Mouse (Mus musculus): ENCODE results near the gene Coq8b. TPM values are rescaled to one million over a fixed set of nuclear protein-coding genes. Genes with fewer than 3 reads are reported as not detected.

The Coq8b gene
- polyA plus RNA-seq, 1 experiment from 2014 or later = 19.7 TPM

DNA sequence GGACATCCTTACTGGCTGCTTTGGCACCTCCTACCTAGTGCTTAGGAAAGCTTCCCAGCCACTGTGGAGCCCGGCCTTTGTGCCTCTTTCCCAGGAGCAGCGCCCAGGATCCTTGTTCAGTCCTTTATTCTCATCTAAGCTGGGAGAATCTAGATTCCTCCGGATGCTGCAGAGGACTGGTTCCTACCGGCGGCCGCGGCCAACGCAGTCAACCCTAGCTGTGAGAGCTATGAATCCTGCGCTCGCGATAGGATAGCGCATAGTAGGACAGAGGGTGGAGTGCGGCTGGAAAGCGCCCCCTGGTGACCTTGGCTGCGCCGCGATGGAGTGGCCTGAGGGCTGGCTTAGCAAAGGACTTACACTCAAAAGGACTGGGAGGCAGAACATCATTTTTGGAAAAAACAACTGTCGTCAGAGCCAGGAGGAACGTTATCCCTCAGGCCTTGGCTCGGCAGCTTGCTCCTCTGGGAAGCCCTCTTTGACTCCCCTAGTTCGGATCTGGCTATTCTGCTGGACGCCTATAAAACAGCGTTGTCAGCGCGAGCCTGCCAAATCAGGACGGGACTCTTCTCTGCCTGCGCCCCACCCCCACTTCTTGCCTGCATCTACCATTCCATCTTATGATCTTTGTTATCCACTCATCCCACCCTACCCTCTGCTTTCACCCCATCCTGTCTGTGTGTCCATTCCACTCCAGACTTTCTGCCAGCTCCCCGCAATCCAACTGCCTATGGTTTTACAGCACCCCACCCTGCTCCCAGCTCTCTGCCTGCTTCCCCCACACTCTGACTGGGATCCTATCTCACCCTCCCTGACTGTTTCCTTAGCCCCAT, 52.3 kb downstream of the Coq8b start:
- peaks cover 8% of the 10 kb centered on the region for H3K36me3 ChIP-seq (ENCODE audit: control insufficient read depth, insufficient read depth, low read length)
- no peak overlapping the region for H3K4me3 ChIP-seq (ENCODE audit: low read depth, low read length)
- no peak overlapping the region for H3K27ac ChIP-seq (ENCODE audit: low read length)
- WGBS = 2% methylated on average over 28 of the region's 28 CpGs
- H3K4me1 ChIP-seq (ENCODE audit: control insufficient read depth, insufficient read depth, low read length) = no peaks in the 10 kb centered on the region
- H3K9me3 ChIP-seq (ENCODE audit: control insufficient read depth, low read depth, low read length) = peaks cover 2% of the 10 kb centered on the region; the same call in 1 of the 2 replicates
- H3K27me3 ChIP-seq (ENCODE audit: control insufficient read depth, insufficient read depth, low read length) = no peaks in the 10 kb centered on the region
- peak overlapping the region; percentile 16; the same call in 1 of the 2 replicates for H3K4me2 ChIP-seq (replicated peaks; ENCODE audit: low read depth, low read length)
- ATAC-seq (ENCODE audit: insufficient number of reproducible peaks, insufficient read depth, low FRiP score, low read depth) = peak; percentile 47; the same call in 1 of the 2 replicates
- H3K9ac ChIP-seq (replicated peaks; ENCODE audit: low read depth, low read length) = no peak overlapping the region

DNA sequence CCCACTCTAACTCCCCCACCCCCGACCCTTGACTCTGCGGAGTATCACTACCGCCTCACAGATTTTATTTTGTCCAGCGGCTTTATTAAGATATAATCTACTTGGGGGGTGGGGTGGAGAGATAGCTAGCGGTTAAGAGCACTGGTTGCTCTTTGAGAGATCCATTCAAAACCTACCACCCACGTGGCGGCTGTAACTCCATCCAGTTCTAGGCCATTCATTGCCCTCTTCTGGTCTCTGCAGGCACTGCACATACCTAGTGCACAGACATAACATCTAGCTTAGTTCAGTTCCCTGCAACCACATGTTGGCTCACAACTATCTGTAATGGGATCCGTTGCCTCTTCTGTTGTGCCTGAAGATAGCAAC, 52.9 kb downstream of the Coq8b start:
- Histone ChIP-seq H3K4me1 (ENCODE audit: control insufficient read depth, insufficient read depth, low read length) (no peaks in the 10 kb centered on the region), H3K9me3 (ENCODE audit: control insufficient read depth, low read depth, low read length) (peaks cover 2% of the 10 kb centered on the region; the same call in 1 of the 2 replicates), H3K27ac (ENCODE audit: low read length) (no peak overlapping the region), H3K9ac (replicated peaks; ENCODE audit: low read depth, low read length) (no peak overlapping the region), H3K27me3 (ENCODE audit: control insufficient read depth, insufficient read depth, low read length) (no peaks in the 10 kb centered on the region), H3K4me3 (ENCODE audit: low read depth, low read length) (no peak overlapping the region), H3K36me3 (ENCODE audit: control insufficient read depth, insufficient read depth, low read length) (peaks cover 4% of the 10 kb centered on the region), H3K4me2 (replicated peaks; ENCODE audit: low read depth, low read length) (peak overlapping the region; percentile 16; the same call in 1 of the 2 replicates)
- ATAC-seq (ENCODE audit: insufficient number of reproducible peaks, insufficient read depth, low FRiP score, low read depth) = peak; percentile 59; the same call in 1 of the 2 replicates
- WGBS = 5% methylated on average over 8 of the region's 8 CpGs

DNA sequence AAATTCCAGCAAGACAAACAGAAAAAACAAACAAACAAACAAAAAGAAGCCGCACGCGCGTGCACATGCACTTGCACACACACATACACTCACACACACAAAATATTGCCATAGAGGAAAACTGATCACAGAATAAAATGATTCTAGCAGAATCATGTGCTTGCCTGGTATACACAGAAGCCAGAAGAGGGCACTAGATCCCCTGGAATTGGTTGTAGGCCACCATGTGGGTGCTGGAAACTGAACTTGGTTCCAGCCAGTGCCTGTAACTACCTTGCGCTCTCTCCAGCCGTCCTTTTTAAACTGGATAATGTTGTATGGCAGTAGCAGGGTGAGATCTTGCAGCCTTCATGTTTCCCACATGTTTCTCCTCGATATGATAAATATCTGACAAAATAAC, 55.9 kb downstream of the Coq8b start:
- no peak overlapping the region for H3K9ac ChIP-seq (replicated peaks; ENCODE audit: low read depth, low read length)
- no peaks in the 10 kb centered on the region for H3K36me3 ChIP-seq (ENCODE audit: control insufficient read depth, insufficient read depth, low read length)
- H3K27ac ChIP-seq (ENCODE audit: low read length) = no peak overlapping the region
- H3K27me3 ChIP-seq (ENCODE audit: control insufficient read depth, insufficient read depth, low read length) = no peaks in the 10 kb centered on the region
- peaks cover 5% of the 10 kb centered on the region; the same call in 1 of the 2 replicates for H3K4me1 ChIP-seq (ENCODE audit: control insufficient read depth, insufficient read depth, low read length)
- H3K4me3 ChIP-seq (ENCODE audit: low read depth, low read length) = no peak overlapping the region
- no peak for ATAC-seq (ENCODE audit: insufficient number of reproducible peaks, insufficient read depth, low FRiP score, low read depth)
- WGBS = 86% methylated on average over 7 of the region's 7 CpGs
- H3K9me3 ChIP-seq (ENCODE audit: control insufficient read depth, low read depth, low read length) = peaks cover 2% of the 10 kb centered on the region; the same call in 1 of the 2 replicates
- no peak overlapping the region for H3K4me2 ChIP-seq (replicated peaks; ENCODE audit: low read depth, low read length)

DNA sequence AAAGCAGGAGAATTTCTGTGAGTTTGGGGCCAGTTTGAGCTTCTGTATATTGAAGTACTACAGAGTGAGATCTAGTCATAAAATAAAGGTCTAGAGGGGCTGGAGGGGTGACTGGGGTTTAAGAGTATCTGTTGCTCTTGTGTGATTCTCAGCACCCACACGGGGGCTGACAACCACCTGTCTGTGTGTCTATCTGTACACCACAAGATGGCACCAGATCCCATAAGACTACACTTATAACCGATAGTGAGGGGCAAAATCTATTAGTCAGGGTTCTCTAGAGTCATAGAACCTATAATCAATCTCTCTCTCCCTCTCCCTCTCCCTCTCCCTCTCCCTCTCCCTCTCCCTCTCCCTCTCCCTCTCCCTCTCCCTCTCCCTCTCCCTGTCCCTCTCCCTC, 57.7 kb downstream of the Coq8b start:
- Histone ChIP-seq H3K4me1 (ENCODE audit: control insufficient read depth, insufficient read depth, low read length) (peaks cover 5% of the 10 kb centered on the region; the same call in 1 of the 2 replicates), H3K4me3 (ENCODE audit: low read depth, low read length) (no peak overlapping the region), H3K36me3 (ENCODE audit: control insufficient read depth, insufficient read depth, low read length) (no peaks in the 10 kb centered on the region), H3K9me3 (ENCODE audit: control insufficient read depth, low read depth, low read length) (peaks cover 2% of the 10 kb centered on the region; the same call in 1 of the 2 replicates), H3K27me3 (ENCODE audit: control insufficient read depth, insufficient read depth, low read length) (no peaks in the 10 kb centered on the region), H3K27ac (ENCODE audit: low read length) (peak overlapping the region; percentile 70; the same call in 1 of the 2 replicates), H3K4me2 (replicated peaks; ENCODE audit: low read depth, low read length) (no peak overlapping the region), H3K9ac (replicated peaks; ENCODE audit: low read depth, low read length) (no peak overlapping the region)
- ATAC-seq (ENCODE audit: insufficient number of reproducible peaks, insufficient read depth, low FRiP score, low read depth) = no peak
- 85% methylated on average over 2 of the region's 2 CpGs for WGBS

DNA sequence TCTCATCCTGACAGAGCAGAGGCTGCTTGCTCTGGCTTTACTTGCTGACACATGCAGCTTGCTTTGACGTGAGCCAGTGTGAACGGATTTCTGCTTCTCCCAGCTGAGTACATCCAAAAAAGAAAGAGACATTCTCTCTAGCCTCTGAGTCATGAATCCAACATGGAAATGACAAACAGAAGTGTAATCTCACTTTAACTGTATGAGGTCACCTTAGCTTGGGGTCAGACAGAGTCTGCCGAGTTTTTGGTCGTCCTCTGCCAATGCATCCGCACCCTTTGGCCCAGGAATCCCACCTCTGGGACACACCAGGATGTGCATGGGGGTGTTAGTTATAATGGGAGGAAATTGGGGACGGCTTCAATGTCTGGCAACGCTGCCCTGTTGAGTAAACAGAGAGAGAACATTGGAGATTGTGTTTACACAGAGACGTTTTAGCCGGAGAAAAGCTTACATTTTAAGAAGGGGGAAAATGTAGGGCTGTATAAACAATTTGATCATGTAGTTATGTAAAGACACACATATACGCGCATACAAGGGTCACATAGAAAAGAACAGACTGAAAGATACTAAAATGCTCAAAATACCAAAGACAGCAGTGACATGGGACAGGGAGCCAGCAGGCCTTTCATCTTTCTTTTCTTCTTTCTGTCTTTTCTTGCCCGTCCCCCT, 59.1 kb downstream of the Coq8b start:
- H3K27ac ChIP-seq (ENCODE audit: low read length) = peak overlapping the region; percentile 97
- peak overlapping the region; percentile 18; the same call in 1 of the 2 replicates for H3K4me2 ChIP-seq (replicated peaks; ENCODE audit: low read depth, low read length)
- ATAC-seq (ENCODE audit: insufficient number of reproducible peaks, insufficient read depth, low FRiP score, low read depth) = peak; percentile 86

DNA sequence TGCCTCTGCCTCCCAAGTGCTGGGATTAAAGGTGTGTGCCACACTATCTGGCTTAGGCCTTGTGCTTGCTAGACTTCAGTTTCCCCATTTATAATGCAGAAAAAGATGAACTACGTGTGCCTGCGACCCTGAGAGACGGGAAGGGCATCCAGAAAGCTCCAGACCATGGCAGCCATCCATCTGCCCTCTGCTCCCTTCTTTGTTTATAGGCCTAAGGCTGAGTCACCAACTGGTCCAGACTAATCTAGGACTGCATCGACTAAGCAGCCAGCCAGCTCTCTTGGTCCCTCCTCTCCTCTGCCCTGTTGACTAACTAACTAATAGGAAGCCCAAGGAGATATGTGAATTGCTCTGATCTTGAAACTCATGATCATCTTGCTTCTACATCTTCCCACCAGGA, 63.1 kb downstream of the Coq8b start:
- Histone ChIP-seq H3K9ac (replicated peaks; ENCODE audit: low read depth, low read length) (no peak overlapping the region), H3K27ac (ENCODE audit: low read length) (no peak overlapping the region), H3K4me3 (ENCODE audit: low read depth, low read length) (no peak overlapping the region), H3K4me2 (replicated peaks; ENCODE audit: low read depth, low read length) (no peak overlapping the region), H3K9me3 (ENCODE audit: control insufficient read depth, low read depth, low read length) (no peaks in the 10 kb centered on the region), H3K27me3 (ENCODE audit: control insufficient read depth, insufficient read depth, low read length) (no peaks in the 10 kb centered on the region), H3K36me3 (ENCODE audit: control insufficient read depth, insufficient read depth, low read length) (no peaks in the 10 kb centered on the region), H3K4me1 (ENCODE audit: control insufficient read depth, insufficient read depth, low read length) (peaks cover 10% of the 10 kb centered on the region)
- no peak for ATAC-seq (ENCODE audit: insufficient number of reproducible peaks, insufficient read depth, low FRiP score, low read depth)
- WGBS = 68% methylated on average over 4 of the region's 4 CpGs

More for the DNA sequence above, 59.1 kb downstream of the Coq8b start:
- Histone ChIP-seq H3K27me3 (ENCODE audit: control insufficient read depth, insufficient read depth, low read length) (no peaks in the 10 kb centered on the region), H3K9ac (replicated peaks; ENCODE audit: low read depth, low read length) (no peak overlapping the region), H3K4me3 (ENCODE audit: low read depth, low read length) (no peak overlapping the region), H3K9me3 (ENCODE audit: control insufficient read depth, low read depth, low read length) (peaks cover 2% of the 10 kb centered on the region; the same call in 1 of the 2 replicates), H3K4me1 (ENCODE audit: control insufficient read depth, insufficient read depth, low read length) (peaks cover 5% of the 10 kb centered on the region; the same call in 1 of the 2 replicates), H3K36me3 (ENCODE audit: control insufficient read depth, insufficient read depth, low read length) (no peaks in the 10 kb centered on the region)
- WGBS = 11% methylated on average over 12 of the region's 12 CpGs

DNA sequence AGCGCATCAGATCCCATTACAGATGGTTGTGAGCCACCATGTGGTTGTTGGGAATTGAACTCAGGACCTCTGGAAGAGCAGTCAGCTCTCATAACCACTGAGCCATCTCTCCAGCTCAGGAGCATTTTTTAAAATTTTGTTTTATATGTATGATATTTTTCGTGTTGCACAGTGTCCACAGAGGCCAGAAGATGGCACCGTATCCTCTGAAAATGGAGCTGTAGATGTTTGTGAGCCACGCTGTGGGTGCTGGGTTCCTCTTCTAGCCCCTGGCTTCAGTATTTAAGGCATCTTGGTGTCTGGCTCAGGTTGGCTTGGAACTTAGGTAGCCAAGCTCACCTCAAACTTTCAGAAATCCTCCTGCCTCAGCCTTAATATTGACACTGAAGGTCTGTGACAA, 63.7 kb downstream of the Coq8b start:
- Histone ChIP-seq H3K9ac (replicated peaks; ENCODE audit: low read depth, low read length) (no peak overlapping the region), H3K4me3 (ENCODE audit: low read depth, low read length) (no peak overlapping the region), H3K36me3 (ENCODE audit: control insufficient read depth, insufficient read depth, low read length) (no peaks in the 10 kb centered on the region), H3K4me2 (replicated peaks; ENCODE audit: low read depth, low read length) (no peak overlapping the region), H3K9me3 (ENCODE audit: control insufficient read depth, low read depth, low read length) (no peaks in the 10 kb centered on the region), H3K27ac (ENCODE audit: low read length) (no peak overlapping the region), H3K4me1 (ENCODE audit: control insufficient read depth, insufficient read depth, low read length) (peaks cover 8% of the 10 kb centered on the region), H3K27me3 (ENCODE audit: control insufficient read depth, insufficient read depth, low read length) (no peaks in the 10 kb centered on the region)
- 90% methylated on average over 4 of the region's 4 CpGs for WGBS
- ATAC-seq (ENCODE audit: insufficient number of reproducible peaks, insufficient read depth, low FRiP score, low read depth) = no peak

DNA sequence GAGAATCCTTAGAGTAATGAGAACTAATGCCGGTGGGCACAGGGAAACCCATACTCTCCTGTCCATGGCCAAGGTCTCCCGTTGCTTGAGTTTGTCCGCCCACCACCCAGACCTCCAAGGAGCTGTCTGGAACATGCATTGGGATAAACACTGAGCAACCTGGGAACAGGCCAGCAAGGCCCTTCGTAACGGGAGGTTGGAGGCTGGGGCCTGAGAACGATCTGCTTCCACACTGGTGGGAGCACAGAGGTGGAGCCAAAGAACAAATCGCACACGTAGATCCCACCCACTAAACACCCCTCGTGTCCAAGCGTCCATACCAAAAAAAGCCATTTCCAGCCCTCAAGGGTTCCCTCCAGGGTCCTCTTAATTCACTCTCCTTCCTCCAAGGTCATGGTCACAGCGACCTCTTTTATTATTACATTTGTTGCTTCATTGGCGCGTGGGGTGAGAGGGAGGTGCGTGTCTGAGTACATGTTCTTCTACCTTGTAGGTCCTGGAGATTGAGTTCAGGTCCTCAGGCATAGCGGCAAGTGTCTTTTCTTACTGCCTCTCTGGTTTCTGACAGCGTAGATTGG, 65.3 kb downstream of the Coq8b start:
- H3K9ac ChIP-seq (replicated peaks; ENCODE audit: low read depth, low read length) = no peak overlapping the region

More for the DNA sequence above, 65.3 kb downstream of the Coq8b start:
- 66% methylated on average over 16 of the region's 16 CpGs for WGBS
- H3K27me3 ChIP-seq (ENCODE audit: control insufficient read depth, insufficient read depth, low read length) = no peaks in the 10 kb centered on the region
- H3K36me3 ChIP-seq (ENCODE audit: control insufficient read depth, insufficient read depth, low read length) = no peaks in the 10 kb centered on the region
- peak overlapping the region; percentile 63 for H3K27ac ChIP-seq (ENCODE audit: low read length)
- H3K9me3 ChIP-seq (ENCODE audit: control insufficient read depth, low read depth, low read length) = no peaks in the 10 kb centered on the region
- no peak overlapping the region for H3K4me2 ChIP-seq (replicated peaks; ENCODE audit: low read depth, low read length)
- H3K4me1 ChIP-seq (ENCODE audit: control insufficient read depth, insufficient read depth, low read length) = peaks cover 7% of the 10 kb centered on the region
- peak; percentile 35; the same call in 1 of the 2 replicates for ATAC-seq (ENCODE audit: insufficient number of reproducible peaks, insufficient read depth, low FRiP score, low read depth)
- H3K4me3 ChIP-seq (ENCODE audit: low read depth, low read length) = no peak overlapping the region

Measured in stomach, embryonic 14.5 days (tissue).